Mouse (Mus musculus): ENCODE measurements at regions not wholly inside any gene's neighbourhood (a gene's known extent, or its start where the extent isn't known, plus 50 kb on each side); places are given as distances from the start of the nearest gene placed in this dataset.
"Not testable (repeated sequence)": the region's sequence is repeated elsewhere in the genome, so short reads cannot be mapped to it uniquely, and the experiment has no call there.

- peak in 1 of 2 experiments; percentile 20 for DNase-seq
These were observed 72.8 kb upstream of the Ugt8a start for GRCm38 (mm10) chr3:126011269-126011668.

GRCm38 (mm10) chr3:126016166-126016565 lies 77.7 kb upstream of the Ugt8a start:
- no peak for DNase-seq

GRCm38 (mm10) chr3:126044327-126044726 lies 105.9 kb upstream of the Ugt8a start:
- DNase-seq: no peak

GRCm38 (mm10) chr3:126044861-126045260 lies 106.4 kb upstream of the Ugt8a start:
- DNase-seq: no peak

- peak; percentile 15 to 38 for DNase-seq
These were observed 107.8 kb upstream of the Ugt8a start for GRCm38 (mm10) chr3:126045992-126046786.

GRCm38 (mm10) chr3:126058585-126058984 lies 120.2 kb upstream of the Ugt8a start:
- DNase-seq: no peak

- no peak for DNase-seq
These were observed 166.7 kb upstream of the Ugt8a start for GRCm38 (mm10) chr3:126105086-126105485.

- DNase-seq: no peak
These were observed 171.0 kb upstream of the Ugt8a start for GRCm38 (mm10) chr3:126109371-126109770.

GRCm38 (mm10) chr3:126117849-126118248 lies 179.4 kb upstream of the Ugt8a start:
- DNase-seq: no peak

- DNase-seq: no peak
These were observed 184.2 kb upstream of the Ugt8a start for GRCm38 (mm10) chr3:126122323-126123259.

- no peak for DNase-seq
These were observed 196.9 kb upstream of the Arsj start for GRCm38 (mm10) chr3:126166542-126166941.

GRCm38 (mm10) chr3:126209024-126209423 lies 154.5 kb upstream of the Arsj start:
- no peak for DNase-seq

- DNase-seq: no peak
These were observed 153.3 kb upstream of the Arsj start for GRCm38 (mm10) chr3:126210226-126210625.

GRCm38 (mm10) chr3:126227575-126227974 lies 135.9 kb upstream of the Arsj start:
- no peak for DNase-seq

- no peak for DNase-seq
These were observed 117.7 kb upstream of the Arsj start for GRCm38 (mm10) chr3:126245834-126246233.

- no peak for DNase-seq
These were observed 102.2 kb upstream of the Arsj start for GRCm38 (mm10) chr3:126261270-126261669.

- not testable (repeated sequence) for DNase-seq
These were observed 91.5 kb upstream of the Arsj start for GRCm38 (mm10) chr3:126272027-126272426.

GRCm38 (mm10) chr3:126273566-126273965 lies 89.9 kb upstream of the Arsj start:
- no peak for DNase-seq

GRCm38 (mm10) chr3:126276008-126276700 lies 87.3 kb upstream of the Arsj start:
- DNase-seq: no peak

- no peak for DNase-seq
These were observed 79.0 kb upstream of the Arsj start for GRCm38 (mm10) chr3:126284294-126285090.

GRCm38 (mm10) chr3:126292259-126292658 lies 71.2 kb upstream of the Arsj start:
- DNase-seq: no peak

GRCm38 (mm10) chr3:126292830-126293229 lies 70.7 kb upstream of the Arsj start:
- DNase-seq: no peak
